In the genomic region with DNA sequence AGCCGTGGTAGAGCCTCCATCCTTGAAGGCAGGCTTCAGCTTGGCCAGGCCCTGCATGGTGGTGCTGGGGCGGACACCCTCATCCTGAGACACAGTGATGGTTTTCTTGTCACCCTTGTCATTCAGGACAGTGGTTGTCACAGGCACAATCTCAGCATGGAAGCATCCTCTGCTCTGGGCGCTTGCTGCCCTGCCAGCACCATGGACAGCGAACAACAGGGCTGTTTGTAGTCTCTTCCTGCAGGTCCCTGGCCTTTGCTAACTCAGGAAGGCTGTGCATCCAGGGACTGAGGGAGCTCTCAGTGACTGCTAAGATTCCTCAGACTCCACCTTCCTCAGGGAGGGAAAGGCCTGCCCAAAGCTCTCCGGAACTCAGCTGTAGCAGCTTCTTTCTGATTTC, we compare ENCODE assay signal across 9 mouse cellular contexts. TPM values are rescaled to one million over a fixed set of nuclear protein-coding genes. Genes with fewer than 3 reads are reported as not detected.
DNase-seq lines count a peak whose midpoint lies in the region; TF ChIP-seq lines count a peak whose summit lies in the region.
"Had no signal": no experiment of that assay in that cellular context is flagged by ENCODE, and none has a peak within 500 bp of the region (broad histone marks: within the 10 kb centered on the region; RNA-seq: fewer than 3 reads in every experiment).

No protein-coding gene starts in this region.

- TF ChIP-seq EP300 in CH12.LX (IDR thresholded peaks at IDR 0.05; ENCODE audit: low read length): no peak

- peaks cover 0 to under 1% of the 10 kb centered on the region in 2 experiments for H3K36me3 ChIP-seq in CH12.LX (replicated peaks in 1 of 2; ENCODE audit: control insufficient read depth in 1 of 2, insufficient read depth in 1 of 2, low read length in 1 of 2)
- peaks cover 29% of the 10 kb centered on the region; the same call in 1 of the 2 replicates for H3K36me3 ChIP-seq in liver, adult 2 months (ENCODE audit: control insufficient read depth, insufficient read depth, low read length)

- TF ChIP-seq CTCF in CH12.LX (conservative IDR thresholded peaks at IDR 0.05 in 1 of 2, IDR thresholded peaks at IDR 0.05 in 1 of 2; ENCODE audit: low read depth in 2 of 2, low read length in 2 of 2): no peak
- TF ChIP-seq CTCF in liver, adult 2 months (IDR thresholded peaks at IDR 0.05; ENCODE audit: low read depth, low read length): no peak

- in situ Hi-C loops in CH12.LX (cut with MboI; ENCODE audit: low pct_ligation_motif_present, low pct_unique_long_range_greater_than_20kb, low sequenced_read_pairs): no loop called here

- no peak overlapping the region for H3K4me2 ChIP-seq in CH12.LX (ENCODE audit: insufficient read depth, low read depth, poor library complexity, severe bottlenecking)

- peaks cover 14 to 22% of the 10 kb centered on the region in 2 experiments for H3K4me1 ChIP-seq in CH12.LX (ENCODE audit: control insufficient read depth in 1 of 2, insufficient read depth in 2 of 2)
- peaks cover 16% of the 10 kb centered on the region for H3K4me1 ChIP-seq in liver, adult 2 months (ENCODE audit: control insufficient read depth, insufficient read depth, low read length)

- peak; percentile 34 to 49 for DNase-seq in heart, postnatal 36 days
- no peak for DNase-seq in heart, adult 8-10 months (ENCODE audit: low spot score)
- peak; percentile 28 for DNase-seq in CH12.LX (ENCODE audit: extremely low read depth)
- DNase-seq in c-Kit-positive CD71-positive TER-119-negative erythroid progenitor cells, embryonic 14.5 days (ENCODE audit: low read depth): peak; percentile 25
- DNase-seq in liver, adult 2 months (ENCODE audit: extremely low read depth, low read depth, low spot score): peak; percentile 45
- DNase-seq in thymus, postnatal 14 days: peak; percentile 48
- DNase-seq in left cerebral cortex, postnatal 14 days (ENCODE audit: low spot score in 2 of 2): no peak
- no peak for DNase-seq in frontal cortex, adult 2 months (ENCODE audit: extremely low spot score in 1 of 2, low spot score in 1 of 2)

- H3K27me3 ChIP-seq in CH12.LX (replicated peaks): peaks cover 39% of the 10 kb centered on the region
- no peaks in the 10 kb centered on the region for H3K27me3 ChIP-seq in liver, adult 2 months (ENCODE audit: control insufficient read depth, insufficient read depth, low read length)

- TF ChIP-seq RAD21 in CH12.LX (IDR thresholded peaks at IDR 0.05; ENCODE audit: low read depth, low read length): no peak

- no peaks in the 10 kb centered on the region for H3K79me2 ChIP-seq in CH12.LX (replicated peaks; ENCODE audit: control insufficient read depth, extremely low read depth, insufficient read depth, poor library complexity, severe bottlenecking)
- no peaks in the 10 kb centered on the region for H3K79me2 ChIP-seq in liver, adult 2 months (ENCODE audit: control insufficient read depth, insufficient read depth, low read length)

- H3K9me3 ChIP-seq in CH12.LX (replicated peaks; ENCODE audit: low read length): no peaks in the 10 kb centered on the region

- WGBS in liver, adult 2 months: 61% methylated on average over 5 of the region's 5 CpGs

- dilution Hi-C loops in CH12.LX (cut with MboI; ENCODE audit: extremely low pct_ligation_motif_present, extremely low pct_unique_long_range_greater_than_20kb, low sequenced_read_pairs): no loop called here

- no peak overlapping the region for H3K4me3 ChIP-seq in CH12.LX (replicated peaks in 1 of 3; ENCODE audit: low read depth in 2 of 3, low read length in 2 of 3, poor library complexity in 1 of 3)
- H3K4me3 ChIP-seq in liver, adult 2 months (ENCODE audit: insufficient read depth, low read depth, low read length): no peak overlapping the region

- intact Hi-C loops in heart, postnatal 36 days (cut with DNase I): no loop called here
- intact Hi-C loops in left cerebral cortex, postnatal 14 days (cut with DNase I): no loop called here

- no peak overlapping the region for H3K27ac ChIP-seq in CH12.LX (ENCODE audit: insufficient read depth, low read depth)
- H3K27ac ChIP-seq in liver, adult 2 months (replicated peaks; ENCODE audit: insufficient read depth, low read depth, low read length): no peak overlapping the region
- H3K27ac ChIP-seq: liver, embryonic 14.5 days had no signal

- TF ChIP-seq POLR2A in CH12.LX (IDR thresholded peaks at IDR 0.05; ENCODE audit: low read depth, low read length): no peak
- 0 out of 2 replicates have a peak, but pooled peaks have one; percentile 32 for TF ChIP-seq POLR2A in liver, adult 2 months (IDR thresholded peaks at IDR 0.05; ENCODE audit: extremely low read depth, insufficient read depth, low read length)

- H3K9ac ChIP-seq in CH12.LX (ENCODE audit: insufficient read depth, low read depth): no peak overlapping the region
- H3K9ac ChIP-seq in liver, adult 2 months (ENCODE audit: low read depth, low read length): no peak overlapping the region
- H3K9ac ChIP-seq: liver, embryonic 14.5 days had no signal

TF ChIP-seq in CH12.LX, 34 proteins besides CTCF, POLR2A, EP300 and RAD21:
- TF ChIP-seq HCFC1 (IDR thresholded peaks at IDR 0.05; ENCODE audit: low read depth, low read length) (no peak), ELF1 (IDR thresholded peaks at IDR 0.05; ENCODE audit: low read depth, low read length) (no peak), SIN3A (IDR thresholded peaks at IDR 0.05; ENCODE audit: low read length) (no peak)

RNA-seq across cellular contexts. Expression of a gene that starts 7.3 kb away (rescaled TPM):
- total RNA-seq in heart, postnatal 36 days (2021): 1 to 10 TPM; 1.4 to 3.4 TPM
- 1 to 10 TPM; 1.1 to 1.7 (median 1.4) TPM for total RNA-seq in heart, adult 8-10 months (2022)
- total RNA-seq in CH12.LX (2012; rRNA removed): 0.08 and 0.17 TPM in 2 replicates
- total RNA-seq in CH12.LX (2014; rRNA removed): not detected in 2 replicates
- polyA plus RNA-seq in CH12.LX (2012; ENCODE audit: insufficient read length, low read depth): 0.78 TPM in 1 of 2 replicates, not detected in the other
- total RNA-seq in liver, adult 2 months (2014; rRNA removed): 755 and 780 TPM in 2 replicates
- polyA plus RNA-seq in liver, adult 2 months (2012; rRNA removed): 1,396 and 1,582 TPM in 2 replicates
- total RNA-seq in left cerebral cortex, postnatal 14 days (2021): 1 to 10 TPM; 1.2 to 2.2 TPM
- polyA plus RNA-seq in frontal cortex, adult 2 months (2012; rRNA removed): 0.80 and 1.7 TPM in 2 replicates

RNA-seq across cellular contexts. Expression of a gene that starts 9.4 kb away (rescaled TPM):
- not detected for total RNA-seq in heart, postnatal 36 days (2021)
- not detected for total RNA-seq in heart, adult 8-10 months (2022)
- total RNA-seq in CH12.LX (2012; rRNA removed): not detected in 2 replicates
- not detected in 2 replicates for total RNA-seq in CH12.LX (2014; rRNA removed)
- polyA plus RNA-seq in CH12.LX (2012; ENCODE audit: insufficient read length, low read depth): not detected in 2 replicates
- 0.07 TPM in 1 of 2 replicates, not detected in the other for total RNA-seq in liver, adult 2 months (2014; rRNA removed)
- polyA plus RNA-seq in liver, adult 2 months (2012; rRNA removed): not detected in 2 replicates
- not detected for total RNA-seq in left cerebral cortex, postnatal 14 days (2021)
- polyA plus RNA-seq in frontal cortex, adult 2 months (2012; rRNA removed): not detected in 2 replicates
- polyA plus RNA-seq: liver, embryonic 14.5 days had no signal

RNA-seq across cellular contexts. Expression of a gene that starts 47.3 kb away (rescaled TPM):
- total RNA-seq in heart, postnatal 36 days (2021): under 1 TPM; 0.14 to 0.31 TPM
- total RNA-seq in heart, adult 8-10 months (2022): under 1 TPM in 2 of 4 experiments, not detected in 2; 0.09 to 0.14 TPM
- 6.2 and 6.3 TPM in 2 replicates for total RNA-seq in CH12.LX (2012; rRNA removed)
- total RNA-seq in CH12.LX (2014; rRNA removed): 1.3 and 1.4 TPM in 2 replicates
- 5.9 and 6.0 TPM in 2 replicates for polyA plus RNA-seq in CH12.LX (2012; ENCODE audit: insufficient read length, low read depth)
- total RNA-seq in liver, adult 2 months (2014; rRNA removed): 0.27 and 0.74 TPM in 2 replicates
- 0.31 and 0.32 TPM in 2 replicates for polyA plus RNA-seq in liver, adult 2 months (2012; rRNA removed)
- total RNA-seq in left cerebral cortex, postnatal 14 days (2021): 1 to 10 TPM; 1.8 to 3.1 TPM
- polyA plus RNA-seq in frontal cortex, adult 2 months (2012; rRNA removed): 3.5 and 4.6 TPM in 2 replicates

RNA-seq across cellular contexts. Expression of a gene that starts 56.3 kb away (rescaled TPM):
- 10 to 100 TPM; 18.2 to 20.3 TPM for total RNA-seq in heart, postnatal 36 days (2021)
- 10 to 100 TPM; 15.3 to 20.1 (median 17.5) TPM for total RNA-seq in heart, adult 8-10 months (2022)
- total RNA-seq in CH12.LX (2012; rRNA removed): 0.21 and 0.38 TPM in 2 replicates
- not detected in 2 replicates for total RNA-seq in CH12.LX (2014; rRNA removed)
- 0.43 and 0.59 TPM in 2 replicates for polyA plus RNA-seq in CH12.LX (2012; ENCODE audit: insufficient read length, low read depth)
- 0.37 and 0.40 TPM in 2 replicates for total RNA-seq in liver, adult 2 months (2014; rRNA removed)
- polyA plus RNA-seq in liver, adult 2 months (2012; rRNA removed): 0.45 and 0.93 TPM in 2 replicates
- total RNA-seq in left cerebral cortex, postnatal 14 days (2021): 10 to 100 TPM; 11.5 to 12.1 TPM
- polyA plus RNA-seq in frontal cortex, adult 2 months (2012; rRNA removed): 15.9 and 18.4 TPM in 2 replicates

RNA-seq across cellular contexts. Expression of a gene that starts 59.3 kb away (rescaled TPM):
- total RNA-seq in heart, postnatal 36 days (2021): not detected
- total RNA-seq in heart, adult 8-10 months (2022): not detected
- total RNA-seq in CH12.LX (2012; rRNA removed) (not detected in 2 replicates), CH12.LX (2014; rRNA removed) (not detected in 2 replicates)
- not detected in 2 replicates for polyA plus RNA-seq in CH12.LX (2012; ENCODE audit: insufficient read length, low read depth)
- total RNA-seq in liver, adult 2 months (2014; rRNA removed): 0.07 TPM in 1 of 2 replicates, not detected in the other
- 0.06 TPM in 1 of 2 replicates, not detected in the other for polyA plus RNA-seq in liver, adult 2 months (2012; rRNA removed)
- total RNA-seq in left cerebral cortex, postnatal 14 days (2021): under 1 TPM in 1 of 2 experiments, not detected in 1; 0.19 TPM
- polyA plus RNA-seq in frontal cortex, adult 2 months (2012; rRNA removed): not detected in 2 replicates

Comparison
In these comparisons a context has a peak if more than half of its experiments do, and no peak if none do; other contexts are left out.
1. DNase-seq: peak in heart, postnatal 36 days (2 of 2), CH12.LX (single experiment), c-Kit-positive CD71-positive TER-119-negative erythroid progenitor cells, embryonic 14.5 days (single experiment), liver, adult 2 months (single experiment) and thymus, postnatal 14 days (single experiment); none in heart, adult 8-10 months (single experiment), left cerebral cortex, postnatal 14 days (0 of 2) and frontal cortex, adult 2 months (0 of 2).
2. RNA of a gene that starts 7.3 kb away (total RNA-seq): 755 to 780 TPM in liver, adult 2 months; 1.4 to 3.4 TPM in heart, postnatal 36 days, 1.2 to 2.2 TPM in left cerebral cortex, postnatal 14 days, 1.1 to 1.7 TPM in heart, adult 8-10 months and 0.08 to 0.17 TPM in CH12.LX; every median in the first group is over 100 times any median in the second.